Mouse (Mus musculus) spleen, adult 2 months (tissue): ENCODE data around the gene Zfhx3. TPM values are rescaled to one million over a fixed set of nuclear protein-coding genes. Genes with fewer than 3 reads are reported as not detected.

Experiments
- DNase-seq, 2 experiments: peaks; one replicate each; pipeline versions ENCODE4 v3.0.0 to v3.0.0-alpha.2; 2012 to 2021; ENCODE audit warnings: low spot score in 2 of 2, low read depth in 1 of 2
- H3K27ac ChIP-seq: fragments of 200-500 bp; 2 replicates; pipeline ENCODE4 v1.5.1; 2012; ENCODE audit warnings: low read length, inconsistent platforms; ENCODE audit not compliant: insufficient read depth
- H3K27me3 ChIP-seq: fragments of 200-500 bp; 2 replicates; pipeline ENCODE4 v1.6.1; 2012; ENCODE audit warnings: mild to moderate bottlenecking, moderate library complexity, low read length, inconsistent platforms; ENCODE audit not compliant: control insufficient read depth, insufficient read depth
- H3K36me3 ChIP-seq: fragments of 200-500 bp; 2 replicates; pipeline ENCODE4 v1.6.1; 2012; ENCODE audit warnings: mild to moderate bottlenecking, low read length, inconsistent platforms; ENCODE audit not compliant: control insufficient read depth, insufficient read depth
- H3K4me1 ChIP-seq: fragments of 200-500 bp; 2 replicates; pipeline ENCODE4 v1.6.1; 2011; ENCODE audit warnings: inconsistent platforms; ENCODE audit not compliant: control insufficient read depth, insufficient read depth, insufficient read length
- H3K4me3 ChIP-seq: fragments of 200-500 bp; 2 replicates; pipeline ENCODE4 v1.5.1; 2011; ENCODE audit warnings: mild to moderate bottlenecking, inconsistent platforms; ENCODE audit not compliant: insufficient read depth, insufficient read length; ENCODE audit errors: extremely low read depth
- CTCF ChIP-seq: fragments of 200-500 bp; IDR thresholded peaks from 2 replicates; pipeline ENCODE4 v1.5.1; 2011; ENCODE audit warnings: mild to moderate bottlenecking, inconsistent platforms; ENCODE audit not compliant: insufficient read depth, insufficient read length, insufficient replicate concordance; ENCODE audit errors: extremely low read depth
- POLR2A ChIP-seq: fragments of 200-500 bp; IDR thresholded peaks from 2 replicates; pipeline ENCODE4 v1.6.1; 2011; ENCODE audit warnings: low read depth, low read length, inconsistent platforms
- WGBS: fragments of 180-500 bp; shearing (Covaris S2); methylation state at CpG from one replicate; pipeline ENCODE4 v1.1.7; 2018; 5-methylcytosine and 5-hydroxymethylcytosine counted together
- polyA plus RNA-seq: library from polyadenylated mRNA; depleted of rRNA; stranded (reverse); fragments of >200 nt; gene quantifications from 2 replicates; pipeline ENCODE4 v1.2.3, GENCODE M21; 2012

The Zfhx3 gene
- polyA plus RNA-seq, 1 experiment: 1.5 TPM

DNA sequence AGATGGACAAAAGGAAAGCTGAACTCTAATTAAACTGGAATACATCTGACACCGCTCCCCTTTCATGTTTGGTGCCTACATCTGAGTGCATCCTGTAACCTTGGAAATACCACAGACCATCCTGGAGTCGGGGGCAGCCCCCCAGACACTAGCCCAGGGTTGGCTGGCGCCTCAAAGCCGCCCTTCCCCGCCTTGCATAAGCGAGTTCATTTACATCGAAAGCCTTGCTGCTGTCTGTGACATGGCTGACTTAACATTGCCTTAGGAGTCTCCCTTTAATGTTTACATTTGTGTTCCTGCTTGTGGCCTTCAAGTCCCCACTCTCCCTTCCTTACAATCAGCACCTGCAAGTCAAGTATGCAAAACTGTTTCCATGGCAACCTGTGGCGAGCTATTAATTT is 876.8 kb downstream of the Zfhx3 start:
- WGBS: 47% methylated on average over 8 of the region's 8 CpGs
- Histone ChIP-seq H3K4me1 (peaks cover 4% of the 10 kb centered on the region; the same call in 1 of the 2 replicates), H3K27ac (no peak overlapping the region), H3K36me3 (no peaks in the 10 kb centered on the region), H3K27me3 (no peaks in the 10 kb centered on the region), H3K4me3 (no peak overlapping the region)
- TF ChIP-seq CTCF (no peak), POLR2A (no peak)
- no peak for DNase-seq

DNA sequence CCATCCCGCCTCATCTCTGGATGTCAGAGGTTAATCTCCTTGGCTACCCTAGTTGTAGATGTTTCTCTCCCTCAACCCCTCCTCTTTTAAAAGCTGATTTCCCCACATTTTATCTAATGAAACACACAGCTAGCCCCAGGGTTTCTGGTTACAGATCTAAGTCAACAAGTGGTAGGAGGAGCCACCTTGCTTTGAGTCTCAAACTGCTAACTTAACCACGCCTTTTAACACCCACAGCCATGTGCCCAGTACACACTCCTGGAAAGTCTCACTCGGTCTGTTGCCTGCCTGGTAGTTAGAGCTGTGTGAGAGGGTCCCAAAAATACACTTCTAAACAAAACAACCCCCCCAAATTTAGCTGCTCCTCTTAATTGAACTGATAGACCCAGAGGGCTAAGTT is 877.4 kb downstream of the Zfhx3 start:
- Histone ChIP-seq H3K36me3 (no peaks in the 10 kb centered on the region), H3K27me3 (no peaks in the 10 kb centered on the region), H3K4me1 (peaks cover 4% of the 10 kb centered on the region; the same call in 1 of the 2 replicates), H3K4me3 (no peak overlapping the region), H3K27ac (no peak overlapping the region)
- no peak for TF ChIP-seq CTCF
- no peak for TF ChIP-seq POLR2A
- no peak for DNase-seq
- WGBS: 25% methylated on average over 3 of the region's 3 CpGs

DNA sequence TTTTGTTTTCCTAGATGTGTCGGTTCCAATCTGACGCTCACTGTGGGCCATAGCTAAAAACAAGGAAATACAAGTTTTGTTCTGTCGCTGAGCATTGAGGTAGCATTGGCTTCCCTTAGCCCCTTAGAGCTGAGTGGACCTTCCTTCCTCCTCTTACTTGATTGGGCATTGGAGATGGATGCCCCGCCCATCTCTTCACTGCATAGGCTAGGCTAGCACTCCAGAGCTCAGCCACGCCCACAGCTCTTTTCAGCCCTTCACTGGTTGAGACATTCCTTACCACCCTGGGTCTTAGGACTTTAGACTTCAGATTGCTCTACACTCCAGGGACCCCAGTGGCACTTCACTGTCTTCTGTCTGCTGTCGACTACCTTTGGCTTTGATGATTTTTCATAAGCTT is 878.2 kb downstream of the Zfhx3 start:
- 45% methylated on average over 6 of the region's 6 CpGs for WGBS
- DNase-seq: peak; percentile 28 to 41
- Histone ChIP-seq H3K4me3 (peak overlapping the region; percentile 31), H3K27ac (no peak overlapping the region), H3K4me1 (peaks cover 4% of the 10 kb centered on the region; the same call in 1 of the 2 replicates), H3K27me3 (no peaks in the 10 kb centered on the region), H3K36me3 (no peaks in the 10 kb centered on the region)
- TF ChIP-seq POLR2A (no peak), CTCF (no peak)

DNA sequence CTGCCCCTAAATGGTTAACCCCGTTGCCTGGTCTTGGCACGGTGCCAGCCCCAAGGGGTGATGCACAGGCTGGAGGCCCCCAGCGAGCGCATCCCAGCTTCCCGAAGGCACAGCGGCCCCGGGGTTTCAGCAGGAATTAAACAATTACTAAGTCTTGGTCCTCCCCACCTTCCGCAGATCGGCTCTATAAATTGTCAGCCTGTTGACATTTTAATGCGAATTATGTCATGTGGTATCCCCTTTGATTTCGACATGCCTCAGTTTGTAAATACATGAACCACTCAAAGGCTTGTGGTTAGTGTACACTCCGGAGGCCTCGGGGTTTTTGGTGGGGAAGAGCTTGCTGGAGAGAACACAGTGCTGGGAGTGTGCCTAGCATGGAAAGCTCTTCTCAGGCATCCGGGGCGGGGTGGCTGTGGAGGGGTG is 880.4 kb downstream of the Zfhx3 start:
- Histone ChIP-seq H3K4me3 (no peak overlapping the region), H3K27ac (no peak overlapping the region), H3K36me3 (no peaks in the 10 kb centered on the region), H3K4me1 (peaks cover 4% of the 10 kb centered on the region; the same call in 1 of the 2 replicates), H3K27me3 (no peaks in the 10 kb centered on the region)
- DNase-seq: no peak
- WGBS: 34% methylated on average over 15 of the region's 15 CpGs
- TF ChIP-seq CTCF: no peak
- no peak for TF ChIP-seq POLR2A

DNA sequence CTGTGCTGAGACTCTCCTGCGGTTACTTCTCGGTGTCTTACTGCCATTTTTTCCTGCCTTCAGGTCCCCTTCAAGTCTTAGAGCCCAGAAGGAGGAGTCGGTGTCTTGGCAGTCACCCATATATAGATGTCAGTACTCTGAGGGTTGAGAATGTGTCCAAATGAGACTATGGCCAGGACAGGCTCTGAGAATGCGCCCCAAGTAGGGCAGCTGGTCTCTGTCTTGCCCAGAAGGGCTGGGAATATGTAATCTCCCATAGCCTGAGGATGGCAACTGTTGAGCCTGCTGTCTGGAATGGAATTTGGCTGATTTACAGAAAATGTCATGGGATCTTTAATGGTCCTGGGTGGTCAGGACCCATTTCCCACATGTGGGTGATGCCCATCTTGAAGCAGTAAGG is 881.6 kb downstream of the Zfhx3 start:
- no peaks in the 10 kb centered on the region for H3K36me3 ChIP-seq
- H3K4me1 ChIP-seq: peaks cover 4% of the 10 kb centered on the region; the same call in 1 of the 2 replicates
- H3K27me3 ChIP-seq: no peaks in the 10 kb centered on the region
- TF ChIP-seq CTCF (no peak), POLR2A (no peak)
- no peak overlapping the region for H3K27ac ChIP-seq
- no peak overlapping the region for H3K4me3 ChIP-seq
- no peak for DNase-seq
- WGBS: 87% methylated on average over 4 of the region's 4 CpGs

DNA sequence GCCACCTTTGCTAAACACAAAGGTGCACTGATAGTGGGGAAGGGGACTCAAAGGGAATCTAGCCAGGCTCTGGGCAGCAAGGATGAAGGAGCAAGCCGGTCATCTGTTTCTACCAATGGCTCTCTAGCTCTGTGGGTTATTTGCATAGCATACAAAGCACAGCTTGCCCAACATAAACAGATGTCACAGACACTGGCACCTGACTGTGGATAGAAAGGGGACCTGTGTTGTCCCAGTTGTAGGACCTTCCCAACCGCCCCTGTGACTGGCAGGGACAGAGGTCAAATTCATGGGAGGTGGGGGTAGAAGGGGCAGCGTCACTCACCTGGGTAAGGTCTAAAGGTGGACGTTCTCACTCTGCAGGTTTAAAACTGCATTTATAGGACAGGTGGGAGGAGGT is 884.0 kb downstream of the Zfhx3 start:
- H3K4me3 ChIP-seq: no peak overlapping the region
- 93% methylated on average over 4 of the region's 4 CpGs for WGBS
- no peaks in the 10 kb centered on the region for H3K4me1 ChIP-seq
- DNase-seq: no peak
- H3K27me3 ChIP-seq: no peaks in the 10 kb centered on the region
- H3K36me3 ChIP-seq: no peaks in the 10 kb centered on the region
- TF ChIP-seq CTCF (no peak), POLR2A (no peak)
- H3K27ac ChIP-seq: no peak overlapping the region

DNA sequence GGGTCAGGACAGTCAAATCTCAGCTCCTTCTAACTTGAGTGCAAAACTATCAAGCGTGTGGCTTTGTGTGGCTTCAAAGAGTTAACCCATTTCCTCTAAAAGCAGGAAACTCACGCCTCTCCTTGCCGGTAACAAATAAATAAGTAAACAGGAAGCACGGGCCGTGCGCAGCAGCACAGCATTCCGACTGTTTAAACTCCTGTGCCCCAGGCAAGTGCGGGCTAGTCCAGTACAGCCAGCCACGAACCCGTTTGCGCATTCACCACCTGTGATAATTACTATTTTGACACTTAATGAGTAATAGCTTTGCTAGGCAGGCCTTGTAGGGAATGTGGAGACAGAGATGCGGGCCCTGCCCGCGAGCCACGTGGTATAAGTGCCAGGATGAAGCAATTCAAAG is 885.0 kb downstream of the Zfhx3 start:
- no peak for DNase-seq
- TF ChIP-seq CTCF (no peak), POLR2A (no peak)
- Histone ChIP-seq H3K4me3 (no peak overlapping the region), H3K27ac (no peak overlapping the region), H3K36me3 (no peaks in the 10 kb centered on the region), H3K27me3 (no peaks in the 10 kb centered on the region), H3K4me1 (no peaks in the 10 kb centered on the region)
- WGBS: 63% methylated on average over 15 of the region's 15 CpGs

DNA sequence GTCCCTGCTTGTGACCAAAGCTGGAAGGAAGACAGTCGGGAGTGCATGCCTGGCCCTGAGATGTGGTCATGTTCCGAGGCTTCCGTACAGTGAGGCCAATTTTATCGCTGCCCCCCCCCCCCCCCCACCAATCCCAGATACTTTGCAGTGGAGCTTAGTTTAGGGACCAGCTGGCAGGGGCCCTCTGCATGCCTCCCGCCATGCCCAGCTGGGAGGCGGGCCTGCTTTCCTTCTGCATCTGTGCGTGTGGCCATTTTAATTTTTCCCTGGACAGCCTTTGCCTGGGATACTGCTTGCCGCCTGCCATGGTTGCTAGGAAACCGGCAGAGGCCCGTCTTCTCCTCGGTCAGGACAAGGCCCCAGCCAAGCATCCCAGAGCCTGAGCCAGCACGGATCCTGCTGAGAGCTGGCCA is 886.9 kb downstream of the Zfhx3 start:
- Histone ChIP-seq H3K36me3 (no peaks in the 10 kb centered on the region), H3K27ac (no peak overlapping the region), H3K27me3 (no peaks in the 10 kb centered on the region), H3K4me1 (no peaks in the 10 kb centered on the region), H3K4me3 (no peak overlapping the region)
- DNase-seq: no peak
- 89% methylated on average over 12 of the region's 12 CpGs for WGBS
- TF ChIP-seq CTCF (no peak), POLR2A (no peak)
